Mouse (Mus musculus) bone marrow, adult 2 months (tissue): Measurements from ENCODE around the gene Pfas.

ENCODE experiments used
- CTCF ChIP-seq: fragments of 200-500 bp; IDR thresholded peaks from 2 replicates; pipeline ENCODE4 v1.5.1; 2011; ENCODE audit warnings: low read length, control low read depth; ENCODE audit not compliant: control insufficient read depth, insufficient read depth
- POLR2A ChIP-seq: fragments of 200-500 bp; IDR thresholded peaks from 2 replicates; pipeline ENCODE4 v1.6.1; 2011; ENCODE audit warnings: low read depth, mild to moderate bottlenecking, control low read depth, low read length, borderline replicate concordance; ENCODE audit not compliant: control insufficient read depth

- TF ChIP-seq CTCF (0 out of 2 replicates have a peak, but pooled peaks have one; percentile 15), POLR2A (peak; percentile 80; the same call in 1 of the 2 replicates)
These were observed 37.5 kb upstream of the Pfas start, which contains the start of gene Aurkb for GRCm38 (mm10) chr11:69045531-69046394.
